Mouse (Mus musculus) ES-Bruce4 (cell line): Measurements from ENCODE around the gene Aasdh. TPM values are rescaled to one million over a fixed set of nuclear protein-coding genes. Genes with fewer than 3 reads are reported as not detected.

Source experiments
- H3K27ac ChIP-seq: 2 replicates; pipeline ENCODE4 v1.5.1; 2012; ENCODE audit warnings: low read length, inconsistent platforms; ENCODE audit not compliant: insufficient read depth
- H3K27me3 ChIP-seq: 2 replicates; pipeline ENCODE4 v1.6.1; 2012; ENCODE audit warnings: mild to moderate bottlenecking, low read length, inconsistent platforms; ENCODE audit not compliant: control insufficient read depth, poor library complexity, insufficient read depth, severe bottlenecking
- H3K36me3 ChIP-seq: 2 replicates; pipeline ENCODE4 v1.6.1; 2012; ENCODE audit warnings: inconsistent platforms, mild to moderate bottlenecking, low read length, moderate library complexity; ENCODE audit not compliant: control insufficient read depth, poor library complexity, insufficient read depth, severe bottlenecking
- H3K4me1 ChIP-seq: one replicate; pipeline ENCODE4 v1.8.1; 2011; ENCODE audit warnings: low read length; ENCODE audit not compliant: control insufficient read depth, insufficient read depth
- H3K4me3 ChIP-seq: 2 replicates; pipeline ENCODE4 v1.5.1; 2011; ENCODE audit warnings: low read depth, mild to moderate bottlenecking, low read length
- H3K9ac ChIP-seq: 2 replicates; pipeline ENCODE4 v1.6.1; 2012; ENCODE audit warnings: low read depth, mild to moderate bottlenecking, inconsistent platforms; ENCODE audit not compliant: poor library complexity, severe bottlenecking
- H3K9me3 ChIP-seq: replicated peaks from 2 replicates; pipeline ENCODE4 v1.6.1; 2012; ENCODE audit warnings: mild to moderate bottlenecking, low read length, inconsistent platforms; ENCODE audit not compliant: control insufficient read depth, poor library complexity, insufficient read depth, severe bottlenecking
- CTCF ChIP-seq: IDR thresholded peaks from one replicate; pipeline ENCODE4 v1.8.1; 2011; ENCODE audit warnings: low read depth, low read length
- EP300 ChIP-seq: IDR thresholded peaks from 2 replicates; pipeline ENCODE4 v1.6.1; 2011; ENCODE audit warnings: low read depth, low read length; ENCODE audit not compliant: insufficient read depth
- POLR2A ChIP-seq: IDR thresholded peaks from one replicate; pipeline ENCODE4 v1.8.1; 2011; ENCODE audit warnings: low read length; ENCODE audit not compliant: insufficient read depth
- polyA plus RNA-seq: library from polyadenylated mRNA; stranded (reverse); fragments of >200 nt; gene quantifications from 2 replicates; pipeline ENCODE4 v1.2.4, GENCODE M21; 2011; ENCODE audit warnings: low read depth; ENCODE audit not compliant: missing spikeins, insufficient read depth, insufficient read length

The Aasdh gene
- polyA plus RNA-seq, 1 experiment: 74.1 TPM

DNA sequence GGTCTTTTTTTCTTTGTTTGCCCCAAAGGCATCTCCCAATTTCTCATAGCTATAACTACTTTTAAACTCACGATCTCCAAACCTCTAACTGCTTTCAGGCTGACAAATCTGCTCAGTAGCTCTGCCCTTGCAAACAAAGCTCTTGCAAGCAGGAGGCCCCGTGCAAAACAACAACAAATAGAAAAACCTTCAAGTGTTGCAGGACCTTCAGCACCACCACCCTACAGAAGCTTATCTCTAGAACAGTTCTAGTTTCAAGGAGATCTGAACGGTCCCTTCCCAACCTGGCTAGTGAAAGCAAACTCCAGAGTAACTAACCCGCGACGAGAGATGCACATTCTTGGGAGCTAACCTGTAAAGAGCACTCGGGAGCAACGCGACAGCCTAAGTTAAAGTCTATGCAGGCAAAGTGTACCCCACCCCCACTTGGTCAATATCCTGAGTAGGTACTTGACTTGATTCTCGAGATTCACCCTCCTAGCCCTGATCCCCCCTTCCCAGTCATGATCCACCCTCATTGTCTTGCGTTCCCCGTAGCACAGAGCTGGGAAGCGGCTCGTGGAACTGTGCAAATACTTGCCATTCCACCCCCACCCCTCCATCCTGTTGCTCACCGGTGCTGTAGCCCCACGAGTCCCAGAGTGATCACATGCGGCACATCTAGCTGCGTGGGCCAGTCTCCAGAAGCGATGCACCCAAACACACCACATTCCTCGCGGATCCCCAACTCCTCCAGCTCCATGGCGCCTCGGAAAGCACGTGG is 45.2 kb upstream of the Aasdh start:
- peak overlapping the region; percentile 1; the same call in 1 of the 2 replicates for H3K27ac ChIP-seq
- no peaks in the 10 kb centered on the region for H3K9me3 ChIP-seq
- H3K4me3 ChIP-seq: peak overlapping the region; percentile 73
- H3K9ac ChIP-seq: peak overlapping the region; percentile 70
- TF ChIP-seq EP300: no peak
- TF ChIP-seq CTCF: no peak
- TF ChIP-seq POLR2A: no peak
- peaks cover 31% of the 10 kb centered on the region for H3K36me3 ChIP-seq
- no peaks in the 10 kb centered on the region for H3K27me3 ChIP-seq
- no peaks in the 10 kb centered on the region for H3K4me1 ChIP-seq

DNA sequence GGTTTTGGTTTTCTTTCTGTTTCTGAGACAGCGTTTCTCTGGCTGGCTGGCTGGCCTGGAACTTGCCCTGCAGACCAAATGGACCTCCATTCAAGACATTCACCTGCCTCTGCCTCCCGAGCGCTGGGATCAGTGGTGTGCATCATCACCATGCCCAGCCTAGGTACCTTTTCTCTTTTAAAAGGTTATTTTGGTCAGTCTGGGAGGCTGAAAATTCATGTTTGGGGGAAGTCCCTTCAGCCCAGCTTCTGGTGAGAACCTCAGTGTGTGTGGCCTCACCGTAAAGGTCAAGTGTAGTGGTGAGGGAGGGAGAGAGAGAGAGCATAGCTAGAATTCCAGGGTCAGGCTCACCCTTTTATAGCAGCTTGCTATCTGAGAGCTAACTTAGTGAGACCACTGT is 42.4 kb upstream of the Aasdh start:
- H3K27ac ChIP-seq: no peak overlapping the region
- H3K9ac ChIP-seq: no peak overlapping the region
- H3K9me3 ChIP-seq: no peaks in the 10 kb centered on the region
- TF ChIP-seq EP300: no peak
- no peaks in the 10 kb centered on the region for H3K27me3 ChIP-seq
- H3K36me3 ChIP-seq: peaks cover 21% of the 10 kb centered on the region
- H3K4me1 ChIP-seq: no peaks in the 10 kb centered on the region
- H3K4me3 ChIP-seq: 0 out of 2 replicates have a peak overlapping the region, but pooled peaks have one; percentile 5

DNA sequence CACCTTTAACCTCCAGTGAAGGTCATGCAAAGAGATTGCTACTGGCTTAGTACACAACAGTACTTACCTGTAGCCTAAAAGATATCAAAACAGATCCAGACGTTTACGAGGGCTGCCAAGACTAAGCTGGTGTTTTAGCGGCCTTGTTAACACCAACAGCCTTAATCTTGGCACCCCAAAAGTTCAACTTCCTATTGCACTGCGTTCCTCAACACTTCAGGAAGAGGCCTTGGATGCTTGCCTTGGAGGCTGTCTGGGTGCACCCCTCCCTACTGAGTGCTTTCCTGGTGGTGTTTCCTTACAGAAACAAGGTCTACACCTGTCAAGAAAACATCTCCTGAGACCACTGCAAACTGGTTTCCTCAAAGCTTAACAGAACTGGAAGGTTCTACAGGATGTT is 41.8 kb upstream of the Aasdh start:
- no peak overlapping the region for H3K4me3 ChIP-seq
- H3K4me1 ChIP-seq: no peaks in the 10 kb centered on the region
- H3K9me3 ChIP-seq: no peaks in the 10 kb centered on the region
- H3K27me3 ChIP-seq: no peaks in the 10 kb centered on the region
- no peak overlapping the region for H3K9ac ChIP-seq
- peaks cover 21% of the 10 kb centered on the region for H3K36me3 ChIP-seq
- H3K27ac ChIP-seq: no peak overlapping the region
- TF ChIP-seq EP300: no peak
- no peak for TF ChIP-seq CTCF
- no peak for TF ChIP-seq POLR2A

- H3K27ac ChIP-seq: no peak overlapping the region
- TF ChIP-seq EP300 (no peak), POLR2A (no peak), CTCF (no peak)
- H3K4me1 ChIP-seq: peaks cover under 1% of the 10 kb centered on the region
- peaks cover 6% of the 10 kb centered on the region; the same call in 1 of the 2 replicates for H3K9me3 ChIP-seq
- no peak overlapping the region for H3K9ac ChIP-seq
- no peaks in the 10 kb centered on the region for H3K27me3 ChIP-seq
- H3K36me3 ChIP-seq: peaks cover 27% of the 10 kb centered on the region
- no peak overlapping the region for H3K4me3 ChIP-seq
Observed at GRCm38 (mm10) chr5:76945678-76946033, 40.3 kb upstream of the Aasdh start.

GRCm38 (mm10) chr5:76944965-76945677 is 39.8 kb upstream of the Aasdh start:
- Histone ChIP-seq H3K27me3 (no peaks in the 10 kb centered on the region), H3K9me3 (peaks cover 7% of the 10 kb centered on the region; the same call in 1 of the 2 replicates), H3K4me1 (peaks cover 2% of the 10 kb centered on the region), H3K9ac (no peak overlapping the region), H3K27ac (no peak overlapping the region), H3K36me3 (peaks cover 32% of the 10 kb centered on the region), H3K4me3 (no peak overlapping the region)
- no peak for TF ChIP-seq EP300
- TF ChIP-seq CTCF: no peak
- TF ChIP-seq POLR2A: no peak

- H3K36me3 ChIP-seq: peaks cover 35% of the 10 kb centered on the region
Observed at GRCm38 (mm10) chr5:76942505-76942904, 37.2 kb upstream of the Aasdh start.

More at GRCm38 (mm10) chr5:76942505-76942904, 37.2 kb upstream of the Aasdh start:
- Histone ChIP-seq H3K27ac (no peak overlapping the region), H3K9ac (no peak overlapping the region), H3K4me3 (no peak overlapping the region), H3K9me3 (peaks cover 15% of the 10 kb centered on the region), H3K27me3 (no peaks in the 10 kb centered on the region), H3K4me1 (peaks cover 2% of the 10 kb centered on the region)
- TF ChIP-seq CTCF (no peak), EP300 (no peak), POLR2A (no peak)
